Mouse (Mus musculus) MEL-GATA-1-ER (cell line): Measurements from ENCODE around the gene C9.

ENCODE experiments used
- DNase-seq: peaks from one replicate; pipeline ENCODE4 v3.0.0-alpha.2; 2012; ENCODE audit warnings: low read depth; ENCODE audit errors: extremely low read depth

The C9 gene

DNA sequence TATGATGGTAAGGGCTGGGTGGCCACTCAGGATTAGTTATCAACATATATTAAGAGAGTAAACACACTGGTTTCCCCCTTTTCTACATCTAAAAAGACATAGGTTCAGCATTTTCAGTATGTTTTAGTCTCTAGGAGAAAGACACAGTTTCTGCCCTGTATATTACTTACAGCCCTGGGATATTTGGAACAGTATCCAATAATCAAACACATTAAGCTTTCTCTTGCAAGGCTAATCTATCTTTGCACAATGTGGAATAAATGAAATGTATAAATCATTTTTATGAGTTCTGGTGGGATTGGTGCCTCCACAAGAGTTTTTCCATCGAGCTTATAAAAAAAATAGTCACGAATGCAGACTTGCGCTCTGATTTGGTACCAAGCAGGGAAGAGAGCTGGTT is 24.3 kb downstream of the C9 start:
- DNase-seq: no peak

DNA sequence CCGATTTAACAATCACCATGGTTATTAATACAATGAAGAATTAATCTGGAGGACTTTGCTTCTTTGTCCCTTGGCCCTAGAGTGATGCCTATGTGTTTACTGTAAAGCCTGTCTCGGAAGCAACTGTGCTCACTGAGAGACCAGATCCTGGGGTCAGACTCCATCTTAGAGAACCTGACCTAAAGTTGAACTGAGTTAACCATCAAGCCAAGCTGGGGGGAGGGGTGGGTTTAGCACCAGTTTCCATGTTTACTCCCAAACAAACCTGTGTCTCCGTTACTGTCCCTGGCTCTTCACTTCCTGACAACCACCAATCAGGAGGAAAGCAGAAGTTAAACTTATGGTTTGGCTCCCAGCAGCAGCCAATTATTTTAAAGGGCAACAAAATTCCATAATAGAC is 38.4 kb downstream of the C9 start:
- DNase-seq: no peak

DNA sequence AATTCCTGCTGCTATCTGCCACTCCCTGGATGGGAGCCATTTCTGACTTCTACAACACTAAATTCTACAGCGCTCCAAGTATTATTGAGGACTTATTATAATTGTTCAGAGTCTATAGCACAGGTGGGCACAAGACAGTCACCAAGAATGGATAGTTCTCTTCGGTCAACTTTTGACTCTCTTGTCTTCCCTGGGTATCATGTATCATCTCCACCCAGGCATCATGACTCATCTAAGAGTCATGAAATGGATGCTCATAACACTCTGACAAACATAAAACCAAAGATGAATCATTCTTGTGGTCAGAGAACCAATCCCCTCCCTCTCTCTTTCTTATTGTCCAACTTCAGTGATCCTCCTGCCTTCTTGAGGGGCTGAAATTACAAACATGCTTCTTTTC is 47.3 kb downstream of the C9 start:
- no peak for DNase-seq

DNA sequence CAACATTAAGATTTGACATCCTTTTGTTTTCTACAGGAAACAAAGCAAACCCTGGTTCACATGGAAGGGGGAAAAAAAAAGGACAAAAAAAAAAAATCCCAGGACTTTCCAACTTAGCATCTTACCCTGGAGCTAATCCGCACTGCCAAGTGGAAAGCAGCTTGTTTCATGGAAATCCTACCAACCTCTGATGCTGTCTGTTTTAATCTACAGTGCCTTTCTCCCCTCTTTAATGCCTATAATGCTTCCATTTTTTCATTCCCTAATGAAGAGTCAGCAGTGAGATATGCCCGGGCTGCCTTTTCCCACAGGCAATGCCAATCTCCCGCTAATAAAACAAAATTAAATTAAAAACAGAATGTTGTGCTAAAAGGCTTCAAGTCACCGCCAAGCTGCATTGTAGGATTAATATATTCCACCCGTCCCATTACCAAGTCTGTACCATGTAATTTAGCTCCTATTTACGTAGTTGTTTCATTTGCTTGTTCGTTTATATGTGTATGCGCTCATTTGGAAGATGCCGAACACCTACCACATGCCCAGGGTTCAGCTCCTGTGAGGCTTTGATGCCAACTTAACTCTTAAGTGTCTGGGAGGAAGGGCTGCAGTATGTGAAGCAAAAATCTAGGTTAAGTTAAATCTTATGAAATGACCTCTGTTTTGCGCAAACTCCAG is 53.4 kb downstream of the C9 start:
- no peak for DNase-seq

DNA sequence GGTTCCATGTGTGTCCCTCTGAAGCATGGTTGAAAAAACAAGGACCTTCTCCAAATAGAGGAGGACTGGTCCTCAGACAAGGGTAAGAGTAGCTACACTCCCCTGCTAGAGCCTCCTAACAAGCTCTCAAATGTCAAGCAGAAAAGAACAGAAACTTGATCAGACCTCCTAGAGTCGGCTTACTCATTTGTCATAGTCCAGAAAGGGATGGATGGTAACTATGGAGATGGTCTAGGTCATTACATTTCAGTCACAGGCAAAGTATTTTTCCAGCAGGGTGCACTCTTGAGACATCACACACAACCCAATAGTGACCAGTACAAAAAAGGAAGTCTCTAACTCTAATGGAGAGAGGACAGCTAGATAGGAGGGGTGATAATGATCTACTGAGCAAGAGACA is 55.7 kb downstream of the C9 start:
- no peak for DNase-seq

DNA sequence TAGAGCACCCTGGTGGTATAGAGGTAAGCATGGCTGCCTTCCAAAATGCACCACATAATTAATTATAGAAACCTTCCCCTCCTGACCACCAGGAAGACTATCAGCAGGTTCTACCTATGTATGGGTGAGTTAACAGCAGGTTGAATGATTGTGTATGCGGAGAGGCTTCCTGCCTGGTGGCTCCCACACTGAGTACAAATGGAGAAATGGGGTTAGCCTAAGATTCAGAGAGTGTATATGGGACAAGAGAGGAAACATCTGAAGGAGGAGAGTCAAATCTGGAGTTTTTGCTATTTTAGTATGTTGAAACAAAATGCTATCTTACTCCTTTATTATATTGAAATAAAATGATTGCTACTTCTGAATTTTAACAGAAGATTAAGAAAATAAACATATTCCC is 72.4 kb downstream of the C9 start:
- no peak for DNase-seq

DNA sequence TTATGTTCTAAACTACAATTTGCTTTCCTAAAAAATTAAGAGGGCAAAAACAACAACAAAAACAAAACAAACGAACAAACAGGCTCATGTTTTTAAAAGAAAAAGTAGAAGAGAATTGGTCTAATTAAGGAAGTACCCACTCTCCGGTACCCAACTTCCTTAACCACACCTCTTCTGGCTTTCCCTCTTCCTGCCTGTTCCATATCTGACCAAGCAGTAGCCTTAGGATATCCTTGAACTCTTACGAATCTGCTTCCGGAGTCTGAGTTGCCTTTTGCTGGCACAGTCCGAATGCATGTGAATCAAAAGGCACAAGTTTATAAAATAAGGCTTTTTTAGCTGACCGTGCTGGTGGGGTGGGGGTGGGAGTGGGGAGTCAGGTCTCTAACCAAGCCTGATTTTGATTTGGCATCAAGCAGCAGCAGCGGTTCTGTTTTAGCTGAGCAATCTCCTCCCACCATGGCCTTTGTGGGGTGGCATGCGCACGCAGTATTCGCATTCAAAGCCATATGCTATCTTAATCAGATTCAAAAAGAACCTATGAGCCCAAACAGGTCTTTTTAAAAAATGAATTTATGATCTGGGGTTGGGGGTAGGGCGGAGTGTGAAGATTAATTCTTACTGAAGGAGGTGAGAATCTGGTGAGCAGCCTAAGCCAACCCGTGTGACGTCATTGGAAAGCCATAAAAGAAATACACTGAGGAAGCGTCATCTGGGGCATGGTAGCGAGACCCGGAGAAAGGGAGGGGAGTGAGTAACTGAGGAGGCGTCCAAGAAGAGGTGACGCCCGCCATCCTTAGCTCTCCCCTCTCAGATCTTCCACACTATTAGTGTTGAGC is 74.5 kb downstream of the C9 start:
- DNase-seq: no peak

DNA sequence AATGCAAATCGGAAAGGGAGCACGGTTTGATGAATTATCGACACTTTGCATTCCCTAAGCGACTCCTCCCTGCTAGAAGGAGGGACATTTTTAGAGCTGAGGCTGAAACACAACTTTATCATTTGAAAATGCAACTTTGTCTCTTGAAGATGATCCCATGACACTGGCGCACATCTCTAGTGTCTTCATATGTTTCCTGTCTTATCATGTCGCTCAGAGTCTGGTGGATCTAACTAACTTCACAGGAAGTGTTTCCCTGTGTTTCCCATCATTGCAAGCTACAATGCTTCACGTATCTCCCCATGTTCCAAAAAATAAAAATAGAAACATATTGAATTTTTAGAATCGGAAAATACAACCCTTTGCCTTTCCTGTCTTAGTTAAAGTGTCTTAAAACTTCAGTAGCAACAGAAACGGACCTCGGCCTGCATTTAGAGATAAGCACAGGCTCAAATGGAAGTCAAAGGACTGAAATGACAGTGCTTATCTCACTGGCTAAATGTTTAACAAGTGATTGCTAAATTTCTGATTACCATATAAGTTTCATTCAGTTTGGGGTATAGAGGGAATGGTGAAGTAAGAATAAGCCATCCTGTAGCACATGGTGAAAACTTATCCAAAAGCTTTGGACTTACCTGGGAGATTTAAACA is 75.5 kb downstream of the C9 start:
- DNase-seq: peak; percentile 74

DNA sequence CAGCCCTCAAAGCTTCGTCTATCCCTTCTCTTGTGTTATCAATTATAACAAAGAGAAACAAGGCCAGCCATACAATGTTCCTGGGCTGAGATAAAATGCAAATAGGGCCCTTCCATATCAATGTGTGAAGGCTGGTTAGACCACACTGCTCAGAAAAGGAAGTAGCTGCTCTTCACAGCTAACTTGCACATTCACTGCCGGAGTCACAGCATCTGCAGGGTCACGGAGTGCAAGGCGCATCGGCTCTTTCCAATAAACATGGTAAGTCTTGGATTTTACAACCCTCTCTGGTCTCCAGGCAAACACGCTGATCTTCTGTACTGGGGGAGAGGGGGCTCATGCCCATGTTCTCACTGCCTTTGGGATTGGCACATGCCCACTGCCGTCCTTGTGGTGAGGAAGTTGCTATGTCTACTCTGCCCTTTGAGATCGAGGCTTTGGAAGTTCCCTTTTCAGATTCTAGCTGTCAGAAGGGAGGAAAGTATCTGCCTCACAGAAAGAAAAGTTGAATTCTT is 77.6 kb downstream of the C9 start, which contains the start of gene Fyb:
Gene Fyb, plus strand, starts transcription at position 201 of the 515 bp plus-strand sequence.
- peak; percentile 91 for DNase-seq

DNA sequence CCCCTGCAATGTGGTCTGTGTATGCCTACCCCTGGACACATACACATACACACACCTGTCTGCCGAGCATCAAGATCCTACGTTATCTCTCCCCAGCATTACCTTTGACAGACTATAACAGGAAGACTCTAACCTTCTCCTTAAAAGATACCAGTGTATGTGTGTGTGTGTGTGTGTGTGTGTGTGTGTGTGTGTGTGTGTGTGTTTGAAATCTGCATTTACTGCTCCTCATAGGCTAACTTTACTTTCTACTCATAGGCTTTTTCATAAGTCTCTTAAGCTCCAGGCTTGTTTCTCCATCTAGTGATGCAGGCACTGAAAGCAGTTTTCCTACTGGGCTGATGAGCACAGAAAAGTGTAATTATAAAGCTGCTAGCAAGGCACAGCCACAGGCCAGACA is 79.7 kb downstream of the C9 start:
- no peak for DNase-seq

DNA sequence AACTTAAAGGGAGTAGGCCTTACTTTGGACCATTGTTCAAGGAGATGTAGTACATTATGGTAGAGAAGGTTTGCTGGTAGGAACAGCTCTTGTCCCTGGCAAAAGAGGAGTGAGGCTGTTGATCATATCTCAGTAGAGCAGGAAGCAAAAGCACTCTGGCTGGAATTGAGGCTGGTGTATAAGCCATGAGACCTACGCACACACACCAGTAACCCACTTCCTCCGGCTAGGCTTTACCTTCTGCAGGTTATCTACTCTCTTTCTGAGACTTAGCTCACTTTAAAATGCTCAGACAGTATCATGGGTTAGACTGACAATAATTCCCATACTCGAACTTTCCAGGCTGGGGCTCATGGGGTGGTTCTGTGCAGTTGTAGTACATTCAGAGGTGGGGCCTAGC is 80.3 kb downstream of the C9 start:
- DNase-seq: no peak

DNA sequence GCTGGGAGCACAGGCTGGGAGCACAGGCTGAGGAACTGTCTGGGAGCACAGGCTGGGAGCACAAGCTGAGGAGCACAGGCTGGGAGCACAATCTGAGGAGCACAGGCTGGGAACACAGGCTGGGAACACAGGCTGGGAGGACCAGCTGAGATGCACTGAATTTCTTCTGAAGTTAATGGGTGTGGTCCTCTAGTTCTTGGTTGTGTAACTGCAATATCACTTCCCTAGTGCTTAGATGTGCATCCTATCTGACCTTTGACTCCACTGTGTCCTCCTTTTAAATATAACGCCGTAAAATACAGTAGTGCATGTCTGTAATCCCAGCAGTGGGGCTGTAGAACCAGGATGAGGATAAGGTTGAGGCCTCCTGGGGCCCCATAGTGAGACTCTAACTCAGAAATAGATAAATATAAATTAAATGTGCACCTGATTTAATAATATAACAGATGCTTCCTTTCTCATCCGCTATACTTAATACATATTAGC is 88.8 kb downstream of the C9 start:
- no peak for DNase-seq

DNA sequence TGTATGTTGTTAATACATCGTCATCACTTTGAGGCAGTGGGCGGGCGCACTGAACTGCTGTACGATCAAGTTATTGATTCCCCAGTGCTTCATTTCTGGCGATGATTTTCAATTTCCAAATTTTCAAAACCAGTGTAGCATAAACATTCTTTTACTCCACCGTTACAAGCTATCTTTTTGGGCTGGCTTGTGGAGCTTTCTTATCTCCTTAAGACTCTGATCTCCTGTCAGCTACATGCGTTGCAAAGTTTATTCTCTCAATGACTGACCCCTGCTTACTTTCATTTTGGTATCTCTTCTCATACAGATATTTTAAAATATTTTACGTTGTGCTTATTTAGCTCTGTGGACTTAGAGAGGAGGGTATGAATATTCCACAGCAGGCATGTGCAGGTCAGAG is 89.5 kb downstream of the C9 start:
- DNase-seq: no peak

DNA sequence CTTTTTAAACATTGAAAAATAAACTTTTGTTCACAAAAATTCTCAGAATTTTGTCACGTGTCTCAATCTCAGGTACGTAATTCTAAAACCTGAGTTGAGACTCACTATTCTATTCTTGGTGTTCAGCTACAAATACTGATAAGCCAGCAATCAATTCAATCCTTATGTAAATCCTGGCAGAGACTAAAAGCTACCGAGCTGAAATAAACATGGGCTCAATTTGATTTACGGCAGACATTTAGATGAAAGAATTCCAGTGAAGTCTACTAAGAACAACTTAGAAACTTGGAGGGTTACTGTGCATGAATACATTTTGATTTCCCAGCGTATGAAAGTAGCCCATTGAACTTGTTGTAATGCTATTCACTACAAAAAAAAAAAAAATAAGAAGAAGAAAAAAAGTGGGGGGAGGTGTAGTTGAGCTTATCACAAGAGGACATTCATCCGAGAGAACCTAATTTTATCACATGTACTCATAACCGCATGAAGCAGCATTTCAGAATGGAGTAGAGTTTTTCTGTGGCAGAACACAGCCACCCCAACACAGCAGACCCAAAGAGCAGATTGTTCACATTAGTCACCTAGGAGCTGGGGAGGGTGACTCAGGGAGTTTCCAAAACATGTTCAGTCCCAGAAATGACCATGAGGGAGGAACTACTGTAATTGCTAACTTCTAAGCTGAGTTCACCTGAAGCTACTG is 94.7 kb downstream of the C9 start:
- DNase-seq: peak; percentile 94
